Mouse (Mus musculus) intestine, embryonic 16.5 days (tissue): ENCODE measurements around the gene Hsf4. TPM values are rescaled to one million over a fixed set of nuclear protein-coding genes. Genes with fewer than 3 reads are reported as not detected.
"Not testable (repeated sequence)": the region's sequence is repeated elsewhere in the genome, so short reads cannot be mapped to it uniquely, and the experiment has no call there.

ENCODE experiments used
- ATAC-seq: fragments of 200-750 bp; cut with Nextera tagmentation; 2 replicates; pipeline ENCODE4 v1.8.0; 2017; ENCODE audit warnings: moderate TSS enrichment, moderate library complexity
- H3K27ac ChIP-seq: fragments of 300-500 bp; sonication (generic); 2 replicates; pipeline ENCODE4 v1.5.1; 2014; ENCODE audit warnings: mild to moderate bottlenecking, low read length
- H3K27me3 ChIP-seq: fragments of 300-500 bp; sonication (generic); replicated peaks from 2 replicates; pipeline ENCODE4 v1.6.1; 2014; ENCODE audit warnings: low read length, control low read depth, mixed read lengths; ENCODE audit not compliant: control insufficient read depth, insufficient read depth
- H3K36me3 ChIP-seq: fragments of 300-500 bp; sonication (generic); 2 replicates; pipeline ENCODE4 v1.6.1; 2014; ENCODE audit warnings: low read length, control low read depth; ENCODE audit not compliant: control insufficient read depth, insufficient read depth
- H3K4me1 ChIP-seq: fragments of 300-500 bp; sonication (generic); 2 replicates; pipeline ENCODE4 v1.6.1; 2014; ENCODE audit warnings: low read length, control low read depth, mixed read lengths; ENCODE audit not compliant: control insufficient read depth, insufficient read depth
- H3K4me2 ChIP-seq: fragments of 300-500 bp; sonication (generic); 2 replicates; pipeline ENCODE4 v1.6.1; 2014; ENCODE audit warnings: low read depth, low read length, control low read depth
- H3K4me3 ChIP-seq: fragments of 300-500 bp; sonication (generic); 2 replicates; pipeline ENCODE4 v1.5.1; 2014; ENCODE audit warnings: mild to moderate bottlenecking, low read length
- H3K9ac ChIP-seq: fragments of 300-500 bp; sonication (generic); 2 replicates; pipeline ENCODE4 v1.6.1; 2014; ENCODE audit warnings: low read depth, low read length
- H3K9me3 ChIP-seq: fragments of 300-500 bp; sonication (generic); 2 replicates; pipeline ENCODE4 v1.6.1; 2016; ENCODE audit warnings: low read length, control low read depth; ENCODE audit not compliant: control insufficient read depth
- WGBS: fragments of 180-500 bp; shearing (Covaris S2); extraction: QIAGEN DNeasy Blood & Tissue Kit; methylation state at CpG from one replicate; pipeline ENCODE4 v1.1.7; 2014; 5-methylcytosine and 5-hydroxymethylcytosine counted together
- polyA plus RNA-seq: library from polyadenylated mRNA; unstranded; fragments of >200 nt; fragmentation: Nextera tagmentation; extraction: Ambion mirVana; gene quantifications from 2 replicates; pipeline ENCODE4 v1.2.1, GENCODE M21; 2015

Gene Hsf4
- polyA plus RNA-seq, 1 experiment from 2014 or later = 0.17 TPM

GRCm38 (mm10) chr8:105289805-105290460 is 20.3 kb downstream of the Hsf4 start, which contains the start of gene 4931428F04Rik:
Gene 4931428F04Rik (minus strand): TSS chr8:105289864.
- Histone ChIP-seq H3K27me3 (peaks cover 13% of the 10 kb centered on the region), H3K4me2 (peak within 1 kb of the TSS; percentile 93)
- ATAC-seq = peak; percentile 17

GRCm38 (mm10) chr8:105290554-105291314 is 21.1 kb downstream of the Hsf4 start:
- WGBS = 8% methylated on average over 31 of the region's 31 CpGs
- peak overlapping the region; percentile 93; the same call in 1 of the 2 replicates for H3K4me2 ChIP-seq
- no peak overlapping the region for H3K27ac ChIP-seq
- peaks cover 13% of the 10 kb centered on the region for H3K27me3 ChIP-seq
- peak overlapping the region; percentile 59 for H3K4me3 ChIP-seq
- no peaks in the 10 kb centered on the region for H3K9me3 ChIP-seq
- no peaks in the 10 kb centered on the region for H3K36me3 ChIP-seq
- peaks cover 21% of the 10 kb centered on the region for H3K4me1 ChIP-seq
- 0 out of 2 replicates have a peak, but pooled peaks have one; percentile 0 for ATAC-seq
- no peak overlapping the region for H3K9ac ChIP-seq

More at GRCm38 (mm10) chr8:105289805-105290460, 20.3 kb downstream of the Hsf4 start, which contains the start of gene 4931428F04Rik:
- Histone ChIP-seq H3K4me1 (peaks cover 21% of the 10 kb centered on the region), H3K9ac (peak within 1 kb of the TSS; percentile 64), H3K36me3 (no peaks in the 10 kb centered on the region), H3K9me3 (no peaks in the 10 kb centered on the region), H3K27ac (peak within 1 kb of the TSS; percentile 23; the same call in 1 of the 2 replicates), H3K4me3 (peak within 1 kb of the TSS; percentile 59)
- WGBS = 1% methylated on average over 43 of the region's 43 CpGs

- 85% methylated on average over 8 of the region's 8 CpGs for WGBS
- not testable (repeated sequence) for ATAC-seq, H3K9me3 ChIP-seq, H3K4me3 ChIP-seq, H3K9ac ChIP-seq, H3K4me2 ChIP-seq, H3K27ac ChIP-seq, H3K36me3 ChIP-seq
- H3K27me3 ChIP-seq = peaks cover 13% of the 10 kb centered on the region
- H3K4me1 ChIP-seq = peaks cover 23% of the 10 kb centered on the region
These were observed 21.8 kb downstream of the Hsf4 start for GRCm38 (mm10) chr8:105291364-105291763.

- H3K9ac ChIP-seq = not testable (repeated sequence)
- peaks cover 13% of the 10 kb centered on the region for H3K27me3 ChIP-seq
- 70% methylated on average over 3 of the region's 3 CpGs for WGBS
These were observed 22.2 kb downstream of the Hsf4 start for GRCm38 (mm10) chr8:105291802-105292201.

GRCm38 (mm10) chr8:105292471-105292870 is 22.9 kb downstream of the Hsf4 start:
- Histone ChIP-seq H3K27ac (no peak overlapping the region), H3K36me3 (no peaks in the 10 kb centered on the region), H3K4me2 (no peak overlapping the region), H3K9ac (no peak overlapping the region), H3K4me1 (peaks cover 30% of the 10 kb centered on the region), H3K4me3 (no peak overlapping the region), H3K27me3 (peaks cover 13% of the 10 kb centered on the region), H3K9me3 (no peaks in the 10 kb centered on the region)
- no peak for ATAC-seq
- 84% methylated on average over 7 of the region's 7 CpGs for WGBS

More at GRCm38 (mm10) chr8:105291802-105292201, 22.2 kb downstream of the Hsf4 start:
- peaks cover 26% of the 10 kb centered on the region for H3K4me1 ChIP-seq
- H3K4me3 ChIP-seq, H3K36me3 ChIP-seq, H3K27ac ChIP-seq, H3K9me3 ChIP-seq, H3K4me2 ChIP-seq, ATAC-seq: not testable (repeated sequence)

- Histone ChIP-seq H3K27ac (no peak overlapping the region), H3K9ac (no peak overlapping the region), H3K36me3 (no peaks in the 10 kb centered on the region), H3K4me2 (no peak overlapping the region), H3K27me3 (peaks cover 13% of the 10 kb centered on the region), H3K9me3 (no peaks in the 10 kb centered on the region), H3K4me3 (no peak overlapping the region), H3K4me1 (peaks cover 29% of the 10 kb centered on the region)
- ATAC-seq = no peak
- 62% methylated on average over 19 of the region's 19 CpGs for WGBS
These were observed 23.8 kb downstream of the Hsf4 start for GRCm38 (mm10) chr8:105293405-105293804.

GRCm38 (mm10) chr8:105294776-105295175 is 25.2 kb downstream of the Hsf4 start:
- H3K9me3 ChIP-seq = no peaks in the 10 kb centered on the region
- no peaks in the 10 kb centered on the region; the same call in 1 of the 2 replicates for H3K36me3 ChIP-seq
- no peak overlapping the region for H3K27ac ChIP-seq
- H3K4me1 ChIP-seq = peaks cover 29% of the 10 kb centered on the region
- peaks cover 11% of the 10 kb centered on the region for H3K27me3 ChIP-seq
- WGBS = 73% methylated on average over 9 of the region's 9 CpGs
- ATAC-seq = no peak
- H3K4me2 ChIP-seq = 0 out of 2 replicates have a peak overlapping the region, but pooled peaks have one; percentile 17
- H3K9ac ChIP-seq = no peak overlapping the region
- H3K4me3 ChIP-seq = no peak overlapping the region

GRCm38 (mm10) chr8:105295256-105295655 is 25.7 kb downstream of the Hsf4 start:
- Histone ChIP-seq H3K27me3 (peaks cover 6% of the 10 kb centered on the region), H3K36me3 (peaks cover 1% of the 10 kb centered on the region; the same call in 1 of the 2 replicates), H3K4me1 (peaks cover 27% of the 10 kb centered on the region), H3K9me3 (no peaks in the 10 kb centered on the region), H3K27ac (peak overlapping the region; percentile 51; the same call in 1 of the 2 replicates), H3K9ac (no peak overlapping the region), H3K4me3 (peak overlapping the region; percentile 11; the same call in 1 of the 2 replicates), H3K4me2 (peak overlapping the region; percentile 17; the same call in 1 of the 2 replicates)
- no peak for ATAC-seq
- WGBS = 69% methylated on average over 11 of the region's 11 CpGs

- no peak for ATAC-seq
- Histone ChIP-seq H3K4me3 (peak within 1 kb of the TSS; percentile 98), H3K27me3 (no peaks in the 10 kb centered on the region), H3K4me2 (peak within 1 kb of the TSS; percentile 73), H3K36me3 (peaks cover 6% of the 10 kb centered on the region), H3K9me3 (no peaks in the 10 kb centered on the region), H3K27ac (peak within 1 kb of the TSS; percentile 51), H3K4me1 (peaks cover 20% of the 10 kb centered on the region), H3K9ac (peak within 1 kb of the TSS; percentile 96; the same call in 1 of the 2 replicates)
- WGBS = 62% methylated on average over 11 of the region's 11 CpGs
These were observed 26.4 kb downstream of the Hsf4 start, which contains the start of gene Exoc3l for GRCm38 (mm10) chr8:105295895-105296573. Gene Exoc3l (minus strand): TSS chr8:105296101.
